Comparison of ENCODE assay signal across 7 mouse cellular contexts in genomic region chr4:128727019-128727720, GRCm38 (mm10). TPM values are rescaled to one million over a fixed set of nuclear protein-coding genes. Genes with fewer than 3 reads are reported as not detected.
DNase-seq lines count a peak whose midpoint lies in the region; ATAC-seq and TF ChIP-seq lines count a peak whose summit lies in the region.

No protein-coding gene starts in this region.

- H3K27ac ChIP-seq in embryonic facial prominence, embryonic 10.5 days (replicated peaks) = peak overlapping the region; percentile 98
- H3K27ac ChIP-seq in limb, embryonic 14.5 days (replicated peaks; ENCODE audit: low read depth, low read length) = peak overlapping the region; percentile 86
- peak overlapping the region; percentile 93 for H3K27ac ChIP-seq in midbrain, embryonic 15.5 days

- no peaks in the 10 kb centered on the region for H3K9me3 ChIP-seq in embryonic facial prominence, embryonic 10.5 days
- H3K9me3 ChIP-seq in limb, embryonic 14.5 days (ENCODE audit: control insufficient read depth, low read length) = no peaks in the 10 kb centered on the region
- H3K9me3 ChIP-seq in midbrain, embryonic 15.5 days = no peaks in the 10 kb centered on the region

- peaks cover 29% of the 10 kb centered on the region for H3K36me3 ChIP-seq in embryonic facial prominence, embryonic 10.5 days (replicated peaks)
- peaks cover 5% of the 10 kb centered on the region; the same call in 1 of the 2 replicates for H3K36me3 ChIP-seq in limb, embryonic 14.5 days (ENCODE audit: control insufficient read depth, insufficient read depth, low read length)
- H3K36me3 ChIP-seq in midbrain, embryonic 15.5 days (replicated peaks) = 0 out of 2 replicates have a peak, but pooled peaks cover 4% of the 10 kb centered on the region

- ATAC-seq in limb, embryonic 14.5 days (ENCODE audit: low FRiP score, low read depth) = peak; percentile 92
- ATAC-seq in midbrain, embryonic 15.5 days (replicated peaks) = peak; percentile 90

- peak overlapping the region; percentile 94 for H3K4me3 ChIP-seq in embryonic facial prominence, embryonic 10.5 days
- H3K4me3 ChIP-seq in limb, embryonic 14.5 days (replicated peaks; ENCODE audit: low read length) = peak overlapping the region; percentile 91
- peak overlapping the region; percentile 90 for H3K4me3 ChIP-seq in midbrain, embryonic 15.5 days

- TF ChIP-seq POLR2A in limb, embryonic 14.5 days (IDR thresholded peaks at IDR 0.05; ENCODE audit: borderline replicate concordance, extremely low read depth, insufficient read depth, insufficient read length) = peak; percentile 50; the same call in 1 of the 2 replicates

- H3K27me3 ChIP-seq in embryonic facial prominence, embryonic 10.5 days (replicated peaks; ENCODE audit: low read depth, poor library complexity, severe bottlenecking) = peaks cover 15% of the 10 kb centered on the region
- H3K27me3 ChIP-seq in limb, embryonic 14.5 days (ENCODE audit: control insufficient read depth, insufficient read depth, low read length) = no peaks in the 10 kb centered on the region
- no peaks in the 10 kb centered on the region for H3K27me3 ChIP-seq in midbrain, embryonic 15.5 days (replicated peaks)

- peak overlapping the region; percentile 89 for H3K4me2 ChIP-seq in limb, embryonic 14.5 days (replicated peaks; ENCODE audit: low read depth, low read length, severe bottlenecking)
- H3K4me2 ChIP-seq in midbrain, embryonic 15.5 days = peak overlapping the region; percentile 85

- peak overlapping the region; percentile 98 for H3K9ac ChIP-seq in limb, embryonic 14.5 days (ENCODE audit: low read depth, low read length, severe bottlenecking)
- H3K9ac ChIP-seq in midbrain, embryonic 15.5 days = peak overlapping the region; percentile 99

- peaks cover 66% of the 10 kb centered on the region for H3K4me1 ChIP-seq in embryonic facial prominence, embryonic 10.5 days
- peaks cover 29% of the 10 kb centered on the region for H3K4me1 ChIP-seq in limb, embryonic 14.5 days (ENCODE audit: control insufficient read depth, insufficient read depth, low read length)
- H3K4me1 ChIP-seq in midbrain, embryonic 15.5 days = peaks cover 54% of the 10 kb centered on the region

- WGBS in embryonic facial prominence, embryonic 10.5 days = 5% methylated on average over 68 of the region's 68 CpGs
- WGBS in limb, embryonic 14.5 days = 2% methylated on average over 25 of the region's 68 CpGs
- 3% methylated on average over 54 of the region's 68 CpGs for WGBS in midbrain, embryonic 15.5 days

- peak; percentile 92 for DNase-seq in adrenal gland, postnatal 10 days
- peak; percentile 88 for DNase-seq in embryonic facial prominence, embryonic 10.5 days (ENCODE audit: low spot score)
- peak; percentile 88 to 91 for DNase-seq in heart, adult 18-20 months
- DNase-seq in kidney, adult 18-20 months = peak; percentile 90
- DNase-seq in limb, embryonic 14.5 days (ENCODE audit: low spot score) = peak; percentile 81
- DNase-seq in spleen, postnatal 14 days (ENCODE audit: low spot score in 2 of 2) = peak; percentile 70 to 78

RNA-seq across cellular contexts. Expression of gene A3galt2, which starts 28.0 kb away (rescaled TPM):
- under 1 TPM; 0.12 TPM for total RNA-seq in adrenal gland, postnatal 10 days (2021)
- polyA plus RNA-seq in embryonic facial prominence, embryonic 10.5 days (2016; fragmentation: Nextera tagmentation; extraction: Ambion mirVana) = 0.09 and 0.12 TPM in 2 replicates
- total RNA-seq in heart, adult 18-20 months (2021) = under 1 TPM; 0.13 to 0.32 TPM
- polyA plus RNA-seq in limb, embryonic 14.5 days (2012; rRNA removed) = 1.7 and 2.1 TPM in 2 replicates
- polyA plus RNA-seq in limb, embryonic 14.5 days (2014; fragmentation: Nextera tagmentation; extraction: Ambion mirVana) = 0.15 and 0.39 TPM in 2 replicates
- polyA plus RNA-seq in midbrain, embryonic 15.5 days (2015; fragmentation: Nextera tagmentation; extraction: Ambion mirVana) = 0.28 and 0.34 TPM in 2 replicates

Comparison
In these comparisons a context has a peak if more than half of its experiments do, and no peak if none do; other contexts are left out.
1. Peak in every context shown above with its lines: DNase-seq, ATAC-seq, H3K4me3 ChIP-seq and H3K27ac ChIP-seq.